Comparison of ENCODE assay signal across 8 mouse cellular contexts in the genomic region with DNA sequence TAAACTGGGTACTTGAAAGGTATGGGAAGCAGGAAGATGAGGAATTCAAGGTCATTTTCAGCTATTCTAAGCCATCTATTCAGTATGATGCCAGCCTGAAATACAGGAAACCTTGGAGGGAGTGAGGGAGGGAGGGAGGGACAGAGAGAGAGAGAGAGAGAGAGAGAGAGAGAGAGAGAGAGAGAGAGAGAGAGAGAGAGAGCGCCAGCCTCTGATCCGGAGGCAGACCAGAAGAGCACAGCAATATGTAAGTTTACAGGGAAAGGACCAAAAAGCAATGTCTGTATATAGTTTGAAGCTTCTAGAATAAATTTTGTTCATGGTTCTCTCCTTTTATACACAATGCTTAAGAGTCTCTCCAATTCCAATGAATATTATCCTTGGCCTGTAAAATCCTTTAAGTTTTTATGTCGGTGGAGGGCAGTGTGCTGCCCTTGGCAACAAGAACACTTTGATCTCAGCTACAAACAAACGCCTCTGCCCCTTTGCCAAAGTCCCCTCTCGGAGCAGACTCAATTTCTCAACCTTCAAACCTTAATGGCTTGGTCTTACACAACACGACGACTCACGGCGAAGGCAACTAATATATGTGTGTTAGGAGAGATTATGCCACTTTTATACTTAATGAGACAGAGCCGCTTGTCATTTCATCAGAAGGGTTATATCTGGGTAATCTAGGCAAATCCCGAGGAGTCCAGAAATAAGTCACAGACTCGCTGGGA. TPM values are rescaled to one million over a fixed set of nuclear protein-coding genes. Genes with fewer than 3 reads are reported as not detected.
DNase-seq lines count a peak whose midpoint lies in the region; TF ChIP-seq lines count a peak whose summit lies in the region.

No protein-coding gene starts in this region.

- 0 out of 4 replicates have a peak, but pooled peaks cover 0 to 2% of the 10 kb centered on the region in 2 experiments for H3K4me1 ChIP-seq in ES-E14 (ENCODE audit: control insufficient read depth in 2 of 2, insufficient read depth in 2 of 2, low read length in 2 of 2, poor library complexity in 1 of 2)
- 0 out of 2 replicates have a peak, but pooled peaks cover 3% of the 10 kb centered on the region for H3K4me1 ChIP-seq in forebrain, embryonic 10.5 days
- H3K4me1 ChIP-seq in megakaryocyte, embryonic 14.5 days = peaks cover 10% of the 10 kb centered on the region

- H3K9ac ChIP-seq in ES-E14 (ENCODE audit: insufficient read depth, low read depth, low read length, poor library complexity, severe bottlenecking) = peak overlapping the region; percentile 97

- no peaks in the 10 kb centered on the region for H3K27me3 ChIP-seq in forebrain, embryonic 10.5 days (ENCODE audit: poor library complexity, severe bottlenecking)
- H3K27me3 ChIP-seq in megakaryocyte, embryonic 14.5 days (replicated peaks) = no peaks in the 10 kb centered on the region

- 25% methylated on average over 12 of the region's 12 CpGs for WGBS in forebrain, embryonic 10.5 days

- no peaks in the 10 kb centered on the region; the same call in 1 of the 2 replicates for H3K36me3 ChIP-seq in ES-E14 (ENCODE audit: control insufficient read depth, insufficient read depth, low read length, poor library complexity, severe bottlenecking)
- peaks cover 29% of the 10 kb centered on the region for H3K36me3 ChIP-seq in forebrain, embryonic 10.5 days (replicated peaks)
- peaks cover 61% of the 10 kb centered on the region for H3K36me3 ChIP-seq in megakaryocyte, embryonic 14.5 days (replicated peaks; ENCODE audit: low read length)

- in situ Hi-C loops in ES-E14 (cut with MboI; ENCODE audit: low sequenced_read_pairs in 2 of 2, unreplicated experiment in 2 of 2) = no loop called here

- peak overlapping the region; percentile 89 to 94 for H3K4me3 ChIP-seq in ES-E14 (ENCODE audit: insufficient read depth in 1 of 2, low read depth in 1 of 2, low read length in 2 of 2, poor library complexity in 1 of 2, severe bottlenecking in 1 of 2)
- peak overlapping the region; percentile 65 for H3K4me3 ChIP-seq in forebrain, embryonic 10.5 days
- H3K4me3 ChIP-seq in megakaryocyte, embryonic 14.5 days (replicated peaks) = peak overlapping the region; percentile 92

- no peaks in the 10 kb centered on the region for H3K9me3 ChIP-seq in ES-E14 (ENCODE audit: control insufficient read depth, insufficient read depth, low read depth, low read length)
- H3K9me3 ChIP-seq in forebrain, embryonic 10.5 days = no peaks in the 10 kb centered on the region
- no peaks in the 10 kb centered on the region for H3K9me3 ChIP-seq in megakaryocyte, embryonic 14.5 days

- peak; percentile 1 to 2 for DNase-seq in cerebellum, postnatal 14 days
- DNase-seq in cerebellum, postnatal 36 days = no peak
- DNase-seq in ES-E14 (ENCODE audit: low read depth, low spot score) = no peak
- no peak for DNase-seq in forebrain, embryonic 10.5 days (ENCODE audit: extremely low spot score, low spot score)
- DNase-seq in kidney, adult 11 months = peak; percentile 16
- no peak for DNase-seq in right cerebral cortex, postnatal 36 days (ENCODE audit: low spot score in 2 of 2)
- DNase-seq in left cerebral cortex, adult 9 months (ENCODE audit: low spot score in 2 of 2) = no peak

- H3K27ac ChIP-seq in ES-E14 (ENCODE audit: insufficient read depth, low read depth, low read length, poor library complexity, severe bottlenecking) = peak overlapping the region; percentile 53; the same call in 1 of the 2 replicates
- peak overlapping the region; percentile 93 for H3K27ac ChIP-seq in forebrain, embryonic 10.5 days

TF ChIP-seq in ES-E14, 5 proteins besides CTCF, POLR2A, EP300 and RAD21:
- TF ChIP-seq CHD2 (IDR thresholded peaks at IDR 0.05; ENCODE audit: low read depth, low read length) (no peak), HCFC1 (IDR thresholded peaks at IDR 0.05; ENCODE audit: borderline replicate concordance, insufficient read depth, low read length) (no peak), MAFK (IDR thresholded peaks at IDR 0.05; ENCODE audit: insufficient read depth, low read depth, low read length) (no peak), ZC3H11A (IDR thresholded peaks at IDR 0.05; ENCODE audit: borderline replicate concordance, low read depth, low read length) (no peak), ZNF384 (IDR thresholded peaks at IDR 0.05; ENCODE audit: low read depth, low read length) (no peak)

RNA-seq across cellular contexts. Expression of a gene that starts 1.1 kb away (rescaled TPM):
- total RNA-seq in ES-E14 (2012; rRNA removed) = 20.2 and 42.4 TPM in 2 replicates
- 114 and 116 TPM in 2 replicates for polyA plus RNA-seq in forebrain, embryonic 10.5 days (2016; fragmentation: Nextera tagmentation; extraction: Ambion mirVana)
- 4.0 TPM in 1 of 2 replicates, not detected in the other for polyA plus RNA-seq in megakaryocyte, embryonic 14.5 days (2012; ENCODE audit: insufficient read depth, low replicate concordance)

RNA-seq across cellular contexts. Expression of a gene that starts 42.8 kb away (rescaled TPM):
- 0.31 TPM in 1 of 2 replicates, not detected in the other for total RNA-seq in ES-E14 (2012; rRNA removed)
- polyA plus RNA-seq in forebrain, embryonic 10.5 days (2016; fragmentation: Nextera tagmentation; extraction: Ambion mirVana) = 0.81 and 1.2 TPM in 2 replicates
- polyA plus RNA-seq in megakaryocyte, embryonic 14.5 days (2012; ENCODE audit: insufficient read depth, low replicate concordance) = 24.4 TPM in 1 of 2 replicates, not detected in the other

RNA-seq across cellular contexts. Expression of a gene that starts 44.9 kb away (rescaled TPM):
- total RNA-seq in ES-E14 (2012; rRNA removed) = 1,690 and 1,886 TPM in 2 replicates
- polyA plus RNA-seq in forebrain, embryonic 10.5 days (2016; fragmentation: Nextera tagmentation; extraction: Ambion mirVana) = 338 and 356 TPM in 2 replicates
- 18.7 and 134 TPM in 2 replicates for polyA plus RNA-seq in megakaryocyte, embryonic 14.5 days (2012; ENCODE audit: insufficient read depth, low replicate concordance)

Comparison
In these comparisons a context has a peak if more than half of its experiments do, and no peak if none do; other contexts are left out.
1. DNase-seq: peak in cerebellum, postnatal 14 days (2 of 2) and kidney, adult 11 months (single experiment); none in cerebellum, postnatal 36 days (0 of 2), ES-E14 (single experiment), forebrain, embryonic 10.5 days (single experiment), right cerebral cortex, postnatal 36 days (0 of 2) and left cerebral cortex, adult 9 months (0 of 2).
2. RNA of a gene that starts 1.1 kb away (polyA plus RNA-seq): 114 to 116 TPM in forebrain, embryonic 10.5 days; 4.0 TPM in megakaryocyte, embryonic 14.5 days; every median in the first group is over 10 times any median in the second.
3. Peak in every context shown above with its lines, with median percentiles within 50 percentile points of each other: H3K4me3 ChIP-seq.